Mouse (Mus musculus) lung, embryonic 15.5 days (tissue): ENCODE results near the gene Rfc4. TPM values are rescaled to one million over a fixed set of nuclear protein-coding genes. Genes with fewer than 3 reads are reported as not detected.

Source experiments
- ATAC-seq: fragments of 200-750 bp; cut with Nextera tagmentation; 2 replicates; pipeline ENCODE4 v1.8.0; 2017; ENCODE audit warnings: moderate number of reproducible peaks, borderline replicate concordance; ENCODE audit not compliant: low FRiP score, low TSS enrichment; ENCODE audit errors: extremely low read depth
- H3K27ac ChIP-seq: fragments of 300-500 bp; sonication (generic); 2 replicates; pipeline ENCODE4 v1.5.1; 2015; ENCODE audit warnings: moderate library complexity, mild to moderate bottlenecking, inconsistent platforms
- H3K27me3 ChIP-seq: fragments of 300-500 bp; sonication (generic); 2 replicates; pipeline ENCODE4 v1.6.1; 2015; ENCODE audit warnings: inconsistent platforms
- H3K36me3 ChIP-seq: fragments of 300-500 bp; sonication (generic); 2 replicates; pipeline ENCODE4 v1.6.1; 2015; ENCODE audit warnings: inconsistent platforms
- H3K4me1 ChIP-seq: fragments of 300-500 bp; sonication (generic); 2 replicates; pipeline ENCODE4 v1.6.1; 2015; ENCODE audit warnings: inconsistent platforms
- H3K4me2 ChIP-seq: fragments of 300-500 bp; sonication (generic); 2 replicates; pipeline ENCODE4 v1.6.1; 2015; ENCODE audit warnings: inconsistent platforms, mild to moderate bottlenecking, moderate library complexity
- H3K4me3 ChIP-seq: fragments of 300-500 bp; sonication (generic); 2 replicates; pipeline ENCODE4 v1.5.1; 2015; ENCODE audit warnings: mild to moderate bottlenecking, inconsistent platforms
- H3K9ac ChIP-seq: fragments of 300-500 bp; sonication (generic); 2 replicates; pipeline ENCODE4 v1.6.1; 2015; ENCODE audit warnings: inconsistent platforms
- H3K9me3 ChIP-seq: fragments of 300-500 bp; sonication (generic); 2 replicates; pipeline ENCODE4 v1.6.1; 2016; ENCODE audit warnings: inconsistent platforms
- WGBS: fragments of 180-500 bp; shearing (Covaris S2); methylation state at CpG from one replicate; pipeline ENCODE4 v1.1.7; 2015; 5-methylcytosine and 5-hydroxymethylcytosine counted together
- polyA plus RNA-seq: library from polyadenylated mRNA; unstranded; fragments of >200 nt; fragmentation: Nextera tagmentation; extraction: Ambion mirVana; gene quantifications from 2 replicates; pipeline ENCODE4 v1.2.1, GENCODE M21; 2015

The Rfc4 gene
- 135 and 138 TPM in 2 replicates for polyA plus RNA-seq

GRCm38 (mm10) chr16:23127673-23128375 is at the start of gene Rfc4:
Gene Rfc4 (minus strand): TSS chr16:23127737.
- Histone ChIP-seq H3K9ac (peak within 1 kb of the TSS; percentile 86), H3K27ac (peak within 1 kb of the TSS; percentile 98), H3K4me2 (peak within 1 kb of the TSS; percentile 66), H3K9me3 (no peaks in the 10 kb centered on the region), H3K4me3 (peak within 1 kb of the TSS; percentile 71), H3K4me1 (peaks cover 13% of the 10 kb centered on the region), H3K27me3 (no peaks in the 10 kb centered on the region), H3K36me3 (peaks cover 15% of the 10 kb centered on the region)
- peak; percentile 94 for ATAC-seq
- WGBS: under 1% methylated on average over 51 of the region's 51 CpGs

GRCm38 (mm10) chr16:23175956-23176355 is 48.4 kb upstream of the Rfc4 start:
- no peak overlapping the region for H3K4me3 ChIP-seq
- H3K27me3 ChIP-seq: no peaks in the 10 kb centered on the region
- no peaks in the 10 kb centered on the region for H3K36me3 ChIP-seq
- H3K9ac ChIP-seq: no peak overlapping the region
- no peak overlapping the region for H3K27ac ChIP-seq
- 31% methylated on average over 3 of the region's 3 CpGs for WGBS
- no peaks in the 10 kb centered on the region for H3K9me3 ChIP-seq
- no peak for ATAC-seq
- no peaks in the 10 kb centered on the region for H3K4me1 ChIP-seq
- H3K4me2 ChIP-seq: no peak overlapping the region

DNA sequence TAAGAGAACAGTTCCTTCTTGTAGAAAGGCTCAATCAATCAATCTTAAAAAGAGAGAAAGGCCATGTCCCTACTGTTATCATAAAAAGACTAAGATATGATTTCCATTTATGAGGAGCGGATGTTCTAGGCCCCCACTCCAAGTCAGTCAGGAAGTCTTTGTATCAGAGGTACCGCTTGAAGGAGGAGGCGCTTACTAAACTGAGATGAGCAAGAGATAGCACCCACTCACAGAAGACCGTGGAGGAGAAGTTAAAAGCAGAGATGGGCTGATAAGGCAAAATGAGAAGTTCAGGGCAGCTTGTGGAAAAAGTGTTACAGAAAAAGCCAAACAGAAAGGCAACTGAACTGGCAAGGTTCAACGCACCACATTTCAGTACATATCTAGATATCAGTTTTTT is 47.3 kb upstream of the Rfc4 start:
- no peak overlapping the region for H3K27ac ChIP-seq
- H3K27me3 ChIP-seq: no peaks in the 10 kb centered on the region
- no peak overlapping the region for H3K9ac ChIP-seq
- H3K9me3 ChIP-seq: no peaks in the 10 kb centered on the region
- H3K4me3 ChIP-seq: no peak overlapping the region
- no peaks in the 10 kb centered on the region for H3K36me3 ChIP-seq
- no peaks in the 10 kb centered on the region for H3K4me1 ChIP-seq
- WGBS: 72% methylated on average over 5 of the region's 5 CpGs
- ATAC-seq: no peak
- no peak overlapping the region for H3K4me2 ChIP-seq

DNA sequence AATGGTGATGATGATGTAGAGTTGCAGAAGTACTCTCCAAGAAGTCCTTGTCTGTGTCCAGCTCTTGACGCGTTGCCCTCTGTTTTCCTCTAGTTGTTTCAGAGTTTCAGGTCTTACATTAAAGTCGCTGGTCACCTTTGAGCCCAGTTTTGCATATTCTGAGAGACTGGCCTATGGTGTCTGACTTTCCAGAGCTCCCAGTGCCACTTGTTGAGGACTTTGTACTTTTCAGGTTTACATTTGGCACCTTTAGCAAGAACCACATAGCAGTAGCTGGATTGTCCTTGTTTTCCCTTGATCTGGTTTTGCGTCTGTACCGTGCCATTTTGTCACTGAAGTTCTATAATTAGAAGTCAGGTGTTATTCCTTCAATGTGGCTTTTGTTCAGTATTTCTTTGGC is 46.4 kb upstream of the Rfc4 start:
- Histone ChIP-seq H3K9ac (no peak overlapping the region), H3K4me1 (no peaks in the 10 kb centered on the region), H3K27me3 (no peaks in the 10 kb centered on the region), H3K27ac (no peak overlapping the region), H3K4me3 (no peak overlapping the region), H3K9me3 (no peaks in the 10 kb centered on the region), H3K36me3 (no peaks in the 10 kb centered on the region), H3K4me2 (no peak overlapping the region)
- no peak for ATAC-seq
- WGBS: 89% methylated on average over 5 of the region's 5 CpGs

DNA sequence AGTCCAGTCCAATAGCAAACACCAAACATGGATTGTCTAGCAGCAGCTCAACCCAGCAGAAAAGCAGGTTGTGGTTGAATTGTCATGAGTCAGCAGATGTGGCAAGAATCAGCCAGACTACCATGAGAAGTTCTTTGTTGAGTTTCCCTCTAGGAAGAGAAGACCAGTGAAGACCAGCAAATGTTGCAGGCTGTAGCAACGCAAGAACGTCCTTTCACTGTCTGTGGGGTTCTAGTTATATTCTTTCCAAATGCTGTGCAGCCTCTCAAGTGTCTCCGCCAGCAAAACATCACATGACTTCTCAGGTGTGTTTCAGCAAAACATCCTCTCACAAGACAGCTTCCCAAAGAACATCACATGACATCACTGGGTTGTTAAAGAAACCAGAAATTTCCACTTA is 43.3 kb upstream of the Rfc4 start:
- 84% methylated on average over 3 of the region's 3 CpGs for WGBS
- no peaks in the 10 kb centered on the region for H3K36me3 ChIP-seq
- H3K9me3 ChIP-seq: no peaks in the 10 kb centered on the region
- no peak overlapping the region for H3K27ac ChIP-seq
- ATAC-seq: no peak
- H3K4me3 ChIP-seq: no peak overlapping the region
- H3K9ac ChIP-seq: no peak overlapping the region
- no peak overlapping the region for H3K4me2 ChIP-seq
- no peaks in the 10 kb centered on the region for H3K27me3 ChIP-seq
- H3K4me1 ChIP-seq: no peaks in the 10 kb centered on the region

DNA sequence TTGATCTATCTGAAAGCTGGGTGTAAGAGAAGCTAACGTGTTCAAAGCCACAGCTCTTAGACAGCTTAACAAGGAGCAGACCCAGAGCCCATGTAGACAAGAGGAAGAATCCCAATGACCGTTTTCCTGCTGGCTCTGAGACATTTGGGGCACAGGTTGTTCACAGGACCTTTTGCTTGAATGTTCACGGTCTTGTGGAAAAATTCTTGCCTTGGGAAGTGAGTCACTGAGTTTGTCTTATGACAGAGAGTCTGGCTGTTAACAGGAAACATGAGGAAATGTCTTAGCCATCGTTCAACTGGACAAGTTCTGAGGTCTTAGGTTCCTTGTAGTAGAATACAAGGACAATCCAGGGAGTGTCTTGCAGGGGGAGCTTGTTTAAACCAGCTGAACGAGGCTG is 39.5 kb upstream of the Rfc4 start:
- peak overlapping the region; percentile 33; the same call in 1 of the 2 replicates for H3K27ac ChIP-seq
- WGBS: 41% methylated on average over 5 of the region's 5 CpGs

GRCm38 (mm10) chr16:23166646-23167045 is 39.1 kb upstream of the Rfc4 start:
- H3K9me3 ChIP-seq: no peaks in the 10 kb centered on the region
- no peak overlapping the region for H3K9ac ChIP-seq
- no peaks in the 10 kb centered on the region for H3K4me1 ChIP-seq
- H3K27ac ChIP-seq: peak overlapping the region; percentile 33; the same call in 1 of the 2 replicates
- no peak overlapping the region for H3K4me2 ChIP-seq
- no peaks in the 10 kb centered on the region for H3K36me3 ChIP-seq
- WGBS: 86% methylated on average over 1 of the region's 1 CpGs
- no peaks in the 10 kb centered on the region for H3K27me3 ChIP-seq
- no peak for ATAC-seq
- no peak overlapping the region for H3K4me3 ChIP-seq

More for the DNA sequence above, 39.5 kb upstream of the Rfc4 start:
- H3K4me3 ChIP-seq: no peak overlapping the region
- H3K27me3 ChIP-seq: no peaks in the 10 kb centered on the region
- no peak overlapping the region for H3K4me2 ChIP-seq
- no peaks in the 10 kb centered on the region for H3K36me3 ChIP-seq
- no peaks in the 10 kb centered on the region for H3K9me3 ChIP-seq
- no peak overlapping the region for H3K9ac ChIP-seq
- no peak for ATAC-seq
- H3K4me1 ChIP-seq: no peaks in the 10 kb centered on the region

DNA sequence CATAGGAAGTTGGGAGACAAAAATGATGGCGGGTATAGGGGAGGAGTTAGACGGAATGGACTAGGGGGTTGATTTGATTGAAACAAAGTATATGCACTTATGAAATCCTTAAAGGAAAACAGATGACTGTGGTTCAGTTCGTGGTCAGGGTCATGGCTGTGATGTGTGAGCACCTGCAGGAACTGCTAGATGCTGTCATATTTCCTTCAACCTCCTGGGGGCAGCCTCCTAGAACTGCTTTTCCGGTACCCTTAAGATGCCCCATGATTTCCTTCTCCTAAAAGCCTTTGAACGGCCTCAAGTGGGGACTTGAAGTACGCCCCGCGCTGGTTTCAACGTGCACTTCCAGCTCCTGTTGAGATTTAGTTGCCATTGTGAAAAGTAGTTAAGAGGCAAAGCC is 37.9 kb upstream of the Rfc4 start:
- Histone ChIP-seq H3K27me3 (no peaks in the 10 kb centered on the region), H3K4me1 (no peaks in the 10 kb centered on the region), H3K27ac (no peak overlapping the region), H3K4me2 (no peak overlapping the region), H3K9ac (no peak overlapping the region), H3K9me3 (no peaks in the 10 kb centered on the region), H3K4me3 (no peak overlapping the region), H3K36me3 (no peaks in the 10 kb centered on the region)
- ATAC-seq: no peak
- 62% methylated on average over 9 of the region's 9 CpGs for WGBS

DNA sequence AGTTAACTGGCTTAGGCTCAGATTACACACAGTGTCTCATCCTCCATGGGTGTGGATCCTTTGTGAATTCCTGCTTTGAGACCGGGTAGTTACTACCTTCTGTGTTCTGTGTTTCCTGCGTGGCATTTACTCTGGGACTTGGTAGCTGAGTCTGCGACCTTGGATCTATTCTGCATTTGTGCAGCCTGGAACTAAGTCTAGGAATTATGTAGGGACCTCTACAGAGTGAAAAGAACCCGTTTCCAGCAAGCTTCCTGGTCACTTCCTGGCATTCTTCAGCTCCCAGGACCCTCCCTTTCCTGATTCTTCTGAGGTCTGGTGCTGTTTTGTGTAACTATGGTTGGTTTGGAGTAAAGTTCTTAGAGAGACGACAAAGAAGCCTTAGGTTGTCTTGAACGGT is 36.9 kb upstream of the Rfc4 start:
- H3K4me3 ChIP-seq: no peak overlapping the region
- no peak for ATAC-seq
- no peak overlapping the region for H3K4me2 ChIP-seq
- H3K27me3 ChIP-seq: no peaks in the 10 kb centered on the region
- WGBS: 54% methylated on average over 6 of the region's 6 CpGs
- H3K9me3 ChIP-seq: no peaks in the 10 kb centered on the region
- no peaks in the 10 kb centered on the region for H3K36me3 ChIP-seq
- H3K4me1 ChIP-seq: no peaks in the 10 kb centered on the region
- no peak overlapping the region for H3K9ac ChIP-seq
- 0 out of 2 replicates have a peak overlapping the region, but pooled peaks have one; percentile 36 for H3K27ac ChIP-seq

DNA sequence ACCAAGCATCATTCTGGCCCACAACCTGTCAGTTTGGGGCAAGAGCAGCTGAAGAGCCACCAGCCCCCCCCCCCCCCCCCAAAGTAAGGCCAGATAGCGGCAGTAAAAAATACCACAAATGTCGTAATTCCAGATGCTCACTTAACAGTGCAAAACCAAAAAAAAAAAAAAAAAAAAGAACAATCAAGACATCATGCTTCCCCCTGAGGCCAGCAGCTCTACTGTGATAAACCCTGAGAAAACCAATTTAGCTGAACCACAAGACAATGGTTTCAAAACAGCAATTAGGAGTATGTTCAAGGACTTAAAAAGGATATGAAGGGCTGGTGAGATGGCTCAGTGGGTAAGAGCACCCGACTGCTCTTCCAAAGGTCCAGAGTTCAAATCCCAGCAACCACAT is 34.6 kb upstream of the Rfc4 start:
- H3K4me1 ChIP-seq: no peaks in the 10 kb centered on the region
- no peaks in the 10 kb centered on the region for H3K36me3 ChIP-seq
- no peak overlapping the region for H3K4me2 ChIP-seq
- no peak overlapping the region for H3K27ac ChIP-seq
- ATAC-seq: no peak
- H3K9me3 ChIP-seq: no peaks in the 10 kb centered on the region
- WGBS: 90% methylated on average over 3 of the region's 3 CpGs
- H3K9ac ChIP-seq: no peak overlapping the region
- no peak overlapping the region for H3K4me3 ChIP-seq
- H3K27me3 ChIP-seq: no peaks in the 10 kb centered on the region

DNA sequence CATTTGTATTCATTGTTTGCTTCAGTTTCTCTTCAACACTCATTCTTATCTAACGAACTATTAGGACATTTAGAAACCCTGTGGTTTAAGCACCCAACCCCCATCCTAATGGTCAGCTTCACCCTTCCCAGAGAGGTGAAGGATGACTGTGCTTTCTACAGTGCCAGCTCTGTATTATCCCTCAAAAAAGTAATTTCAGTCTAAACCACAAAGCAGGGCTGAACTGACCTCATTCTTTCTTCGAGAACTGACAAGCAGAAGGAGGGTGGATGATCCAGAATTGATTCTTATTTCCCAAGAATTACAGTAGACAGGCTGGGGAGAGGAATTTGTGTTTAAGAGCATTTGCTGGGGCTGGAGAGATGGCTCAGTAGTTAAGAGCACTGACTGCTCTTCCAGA is 32.2 kb upstream of the Rfc4 start:
- no peak for ATAC-seq
- H3K9ac ChIP-seq: no peak overlapping the region
- no peak overlapping the region for H3K27ac ChIP-seq
- H3K9me3 ChIP-seq: no peaks in the 10 kb centered on the region
- no peaks in the 10 kb centered on the region for H3K36me3 ChIP-seq
- WGBS: 32% methylated on average over 2 of the region's 2 CpGs
- no peak overlapping the region for H3K4me3 ChIP-seq
- H3K27me3 ChIP-seq: no peaks in the 10 kb centered on the region
- no peaks in the 10 kb centered on the region for H3K4me1 ChIP-seq
- no peak overlapping the region for H3K4me2 ChIP-seq

- no peak for ATAC-seq
- 27% methylated on average over 2 of the region's 2 CpGs for WGBS
- H3K9ac ChIP-seq: no peak overlapping the region
Observed at GRCm38 (mm10) chr16:23158957-23159356, 31.4 kb upstream of the Rfc4 start.

DNA sequence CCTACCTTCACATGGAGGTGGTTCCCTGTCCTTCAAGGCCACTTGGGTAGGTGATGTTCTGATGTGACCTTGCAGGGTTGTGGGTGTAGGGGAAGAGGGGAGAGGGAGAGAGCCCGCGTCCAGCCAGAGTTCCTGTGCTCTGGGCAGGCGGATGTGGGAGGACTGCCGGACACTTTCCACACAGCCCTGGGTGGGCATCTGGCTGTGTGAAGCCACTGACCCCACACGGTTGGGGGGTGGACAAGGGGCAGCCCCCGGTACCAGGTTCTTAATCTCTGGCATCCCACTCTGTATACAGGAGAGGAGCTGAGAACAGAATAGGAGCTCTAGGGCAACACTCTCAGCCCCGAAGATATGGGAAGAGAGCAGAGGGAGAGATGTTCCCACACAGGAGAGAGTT is 30.8 kb upstream of the Rfc4 start:
- H3K27ac ChIP-seq: no peak overlapping the region
- H3K36me3 ChIP-seq: no peaks in the 10 kb centered on the region
- H3K4me2 ChIP-seq: no peak overlapping the region
- no peak for ATAC-seq
- no peak overlapping the region for H3K4me3 ChIP-seq
- no peak overlapping the region for H3K9ac ChIP-seq
- no peaks in the 10 kb centered on the region for H3K4me1 ChIP-seq
- H3K27me3 ChIP-seq: no peaks in the 10 kb centered on the region
- H3K9me3 ChIP-seq: no peaks in the 10 kb centered on the region
- 66% methylated on average over 7 of the region's 7 CpGs for WGBS

More at GRCm38 (mm10) chr16:23158957-23159356, 31.4 kb upstream of the Rfc4 start:
- Histone ChIP-seq H3K4me2 (no peak overlapping the region), H3K4me1 (no peaks in the 10 kb centered on the region), H3K27me3 (no peaks in the 10 kb centered on the region), H3K36me3 (no peaks in the 10 kb centered on the region), H3K27ac (no peak overlapping the region), H3K4me3 (no peak overlapping the region), H3K9me3 (no peaks in the 10 kb centered on the region)
